Mouse (Mus musculus) liver, embryonic 14.5 days (tissue): Measurements from ENCODE around the gene Mgl2. TPM values are rescaled to one million over a fixed set of nuclear protein-coding genes. Genes with fewer than 3 reads are reported as not detected.

Experiments
- ATAC-seq: fragments of 200-750 bp; cut with Nextera tagmentation; 2 replicates; pipeline ENCODE4 v1.8.0; 2017; ENCODE audit warnings: moderate number of reproducible peaks, mild to moderate bottlenecking, moderate library complexity; ENCODE audit not compliant: insufficient read depth
- DNase-seq, 3 experiments: peaks; one replicate each; pipeline ENCODE4 v3.0.0-alpha.2; 2012 to 2013; ENCODE audit warnings: low read depth in 3 of 3, low spot score in 3 of 3
- H3K27ac ChIP-seq: fragments of 300-500 bp; sonication (generic); 2 replicates; pipeline ENCODE4 v1.5.1; 2014; ENCODE audit warnings: moderate library complexity, mild to moderate bottlenecking, control low read depth, inconsistent platforms
- H3K27me3 ChIP-seq: fragments of 300-500 bp; sonication (generic); 2 replicates; pipeline ENCODE4 v1.6.1; 2014; ENCODE audit warnings: mild to moderate bottlenecking, low read length, moderate library complexity; ENCODE audit not compliant: control insufficient read depth, insufficient read depth
- H3K36me3 ChIP-seq: fragments of 300-500 bp; sonication (generic); replicated peaks from 2 replicates; pipeline ENCODE4 v1.6.1; 2014; ENCODE audit warnings: low read depth; ENCODE audit not compliant: control insufficient read depth, insufficient read depth
- H3K4me1 ChIP-seq, 2 experiments: fragments of 200-500 bp in 1 of 2; fragments of 300-500 bp in 1 of 2; sonication (generic) in 1 of 2; replicated peaks; 2 replicates each; pipeline ENCODE4 v1.6.1; 2012 to 2014; ENCODE audit warnings: antibody characterized with exemption in 1 of 2, inconsistent platforms in 1 of 2, low read length in 1 of 2; ENCODE audit not compliant: control insufficient read depth in 2 of 2, insufficient read depth in 2 of 2
- H3K4me2 ChIP-seq: fragments of 300-500 bp; sonication (generic); 2 replicates; pipeline ENCODE4 v1.6.1; 2014; ENCODE audit warnings: low read depth, mild to moderate bottlenecking, control low read depth, moderate library complexity
- H3K4me3 ChIP-seq, 2 experiments: fragments of 200-500 bp in 1 of 2; fragments of 300-500 bp in 1 of 2; sonication (generic) in 1 of 2; 2 replicates each; pipeline ENCODE4 v1.5.1; 2012 to 2014; ENCODE audit warnings: low read depth in 2 of 2, low read length in 2 of 2, mild to moderate bottlenecking in 2 of 2, control low read depth in 1 of 2, inconsistent platforms in 1 of 2, moderate library complexity in 1 of 2; ENCODE audit not compliant: insufficient read depth in 1 of 2
- H3K9ac ChIP-seq: fragments of 300-500 bp; sonication (generic); replicated peaks from 2 replicates; pipeline ENCODE4 v1.6.1; 2014; ENCODE audit warnings: mild to moderate bottlenecking, control low read depth, moderate library complexity
- H3K9me3 ChIP-seq: fragments of 300-500 bp; sonication (generic); 2 replicates; pipeline ENCODE4 v1.6.1; 2016; ENCODE audit warnings: low read length, mixed read lengths; ENCODE audit not compliant: control insufficient read depth
- CTCF ChIP-seq: IDR thresholded peaks from 2 replicates; pipeline ENCODE4 v1.5.1; 2016; ENCODE audit warnings: antibody characterized with exemption, low read depth, control low read depth
- EP300 ChIP-seq: IDR thresholded peaks from 2 replicates; pipeline ENCODE4 v1.6.1; 2016; ENCODE audit warnings: antibody characterized with exemption, low read depth
- WGBS: fragments of 180-500 bp; shearing (Covaris S2); extraction: QIAGEN DNeasy Blood & Tissue Kit; methylation state at CpG from one replicate; pipeline ENCODE4 v1.1.7; 2014; ENCODE audit not compliant: insufficient replicate concordance; 5-methylcytosine and 5-hydroxymethylcytosine counted together
- polyA plus RNA-seq, 2 experiments: library from polyadenylated mRNA; depleted of rRNA in 1 of 2; stranded (reverse) in 1 of 2; unstranded in 1 of 2; fragments of >200 nt; fragmentation: Nextera tagmentation in 1 of 2; extraction: Ambion mirVana in 1 of 2; gene quantifications; 2 replicates each; pipeline versions ENCODE4 v1.2.1 to v1.2.3; 2012 to 2014

The Mgl2 gene
- polyA plus RNA-seq, 2 experiments: 1.2 to 2.2 TPM

DNA sequence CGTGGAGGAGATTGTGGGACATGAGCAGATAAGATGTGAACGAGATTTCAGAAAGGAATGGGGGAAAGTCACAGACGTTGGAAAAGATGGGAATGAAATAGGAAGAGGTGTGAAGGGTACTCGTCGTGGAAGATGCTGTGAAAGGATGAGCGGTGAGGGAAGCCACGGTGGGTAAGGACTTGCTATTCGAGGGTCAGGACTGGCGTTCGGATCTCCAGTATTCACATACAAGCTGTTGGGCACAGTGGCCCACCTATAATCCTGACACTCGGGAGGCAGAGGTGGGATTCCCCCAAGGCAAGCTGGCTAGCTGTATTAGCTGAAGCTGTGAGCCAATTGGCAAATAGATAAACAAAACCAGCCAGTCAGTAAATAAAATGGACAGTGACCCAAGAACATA is 48.6 kb downstream of the Mgl2 start:
- H3K27ac ChIP-seq: no peak overlapping the region
- 59% methylated on average over 11 of the region's 11 CpGs for WGBS
- no peak overlapping the region for H3K4me2 ChIP-seq
- DNase-seq (no peak), ATAC-seq (no peak)
- no peak overlapping the region for H3K9ac ChIP-seq
- no peak overlapping the region for H3K4me3 ChIP-seq
- TF ChIP-seq CTCF (no peak), EP300 (no peak)
- H3K36me3 ChIP-seq: no peaks in the 10 kb centered on the region
- no peaks in the 10 kb centered on the region for H3K9me3 ChIP-seq
- H3K4me1 ChIP-seq: no peaks in the 10 kb centered on the region
- no peaks in the 10 kb centered on the region for H3K27me3 ChIP-seq

DNA sequence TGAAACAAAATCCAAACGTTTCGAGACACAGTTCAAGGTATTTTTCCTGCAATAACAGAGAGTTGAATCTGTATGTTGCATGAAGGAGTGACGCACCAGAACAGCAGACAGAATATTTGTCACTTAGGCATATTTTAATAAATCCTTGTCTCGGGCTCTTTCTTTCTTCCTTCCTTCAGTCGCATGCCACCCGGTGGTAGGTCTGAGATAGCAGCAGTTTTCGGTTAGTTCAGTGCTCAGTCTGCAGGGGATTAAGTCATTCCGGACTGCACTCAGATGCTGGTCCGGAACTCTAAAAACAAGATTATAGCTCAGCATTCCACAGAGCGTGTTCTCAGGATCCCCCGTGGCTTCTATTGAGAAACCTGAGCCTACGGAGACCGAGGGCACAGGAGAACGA is 49.3 kb downstream of the Mgl2 start:
- no peak overlapping the region for H3K9ac ChIP-seq
- no peaks in the 10 kb centered on the region for H3K36me3 ChIP-seq
- H3K4me1 ChIP-seq: no peaks in the 10 kb centered on the region
- no peak for ATAC-seq
- no peak overlapping the region for H3K4me2 ChIP-seq
- WGBS: 35% methylated on average over 14 of the region's 14 CpGs
- no peaks in the 10 kb centered on the region for H3K27me3 ChIP-seq
- TF ChIP-seq EP300 (no peak), CTCF (peak; percentile 36; the same call in 1 of the 2 replicates)
- no peak overlapping the region for H3K4me3 ChIP-seq
- H3K27ac ChIP-seq: no peak overlapping the region
- no peaks in the 10 kb centered on the region for H3K9me3 ChIP-seq
- no peak for DNase-seq

DNA sequence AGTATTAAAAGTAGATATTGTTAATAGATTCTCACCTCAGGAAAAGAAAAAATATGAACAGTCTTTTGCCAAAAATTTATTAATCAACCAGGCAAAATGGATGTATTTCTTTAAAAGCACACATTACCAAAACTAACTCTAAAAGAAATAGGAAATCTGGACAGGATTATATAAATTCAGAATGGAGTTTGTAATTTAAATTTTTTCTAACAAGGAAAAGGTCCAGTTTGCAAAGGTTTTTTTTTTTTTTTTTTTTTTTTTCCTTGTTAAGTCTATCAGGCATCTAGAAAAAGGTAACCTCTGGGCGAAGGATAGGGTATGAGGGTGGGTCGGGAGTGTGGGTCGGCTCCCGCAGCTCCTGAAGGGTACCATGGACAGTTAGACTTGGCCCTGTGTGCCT is 50.4 kb downstream of the Mgl2 start:
- ATAC-seq (no peak), DNase-seq (no peak)
- TF ChIP-seq CTCF (no peak), EP300 (no peak)
- H3K27me3 ChIP-seq: no peaks in the 10 kb centered on the region
- H3K4me1 ChIP-seq: no peaks in the 10 kb centered on the region
- H3K4me3 ChIP-seq: no peak overlapping the region
- 79% methylated on average over 4 of the region's 4 CpGs for WGBS
- no peak overlapping the region for H3K9ac ChIP-seq
- H3K4me2 ChIP-seq: no peak overlapping the region
- H3K27ac ChIP-seq: no peak overlapping the region
- no peaks in the 10 kb centered on the region for H3K36me3 ChIP-seq
- H3K9me3 ChIP-seq: no peaks in the 10 kb centered on the region

DNA sequence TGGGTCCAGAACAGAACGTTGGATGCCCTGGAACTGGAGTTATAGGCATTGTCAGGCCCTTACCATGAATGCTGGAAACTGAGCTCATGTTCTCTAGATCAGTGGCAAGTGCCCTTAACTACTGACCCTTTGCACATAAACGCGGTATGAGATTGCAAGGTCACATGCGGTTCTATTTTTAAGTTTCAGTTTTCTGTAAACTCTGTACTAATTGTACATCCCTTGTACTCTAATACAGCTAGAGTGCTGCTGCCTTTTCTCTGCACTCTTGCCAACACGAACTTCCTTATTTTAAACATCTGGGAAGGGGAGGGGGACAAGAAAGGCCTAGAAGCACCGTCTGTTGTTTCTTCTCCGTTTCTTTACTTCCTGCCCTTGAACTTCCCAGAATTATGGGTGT is 55.0 kb downstream of the Mgl2 start:
- WGBS: 36% methylated on average over 7 of the region's 7 CpGs
- no peak overlapping the region for H3K9ac ChIP-seq
- no peaks in the 10 kb centered on the region for H3K36me3 ChIP-seq
- H3K4me3 ChIP-seq: no peak overlapping the region
- DNase-seq (no peak), ATAC-seq (no peak)
- TF ChIP-seq EP300 (no peak), CTCF (no peak)
- H3K27me3 ChIP-seq: no peaks in the 10 kb centered on the region
- no peak overlapping the region for H3K27ac ChIP-seq
- H3K4me2 ChIP-seq: no peak overlapping the region
- no peaks in the 10 kb centered on the region for H3K9me3 ChIP-seq
- H3K4me1 ChIP-seq: no peaks in the 10 kb centered on the region

Other genes with a start within 250 kb of the Mgl2 start
- 0.93 TPM in 2 replicates for gene Kctd11, start 248.9 kb upstream of the Mgl2 start, polyA plus RNA-seq (2012; rRNA removed)
- gene Kctd11, start 248.9 kb upstream of the Mgl2 start, polyA plus RNA-seq (2014; fragmentation: Nextera tagmentation; extraction: Ambion mirVana): 0.53 and 1.00 TPM in 2 replicates
- 2.7 and 2.8 TPM in 2 replicates for gene Acap1, start 234.8 kb upstream of the Mgl2 start, polyA plus RNA-seq (2012; rRNA removed)
- gene Acap1, start 234.8 kb upstream of the Mgl2 start, polyA plus RNA-seq (2014; fragmentation: Nextera tagmentation; extraction: Ambion mirVana): 2.9 and 3.3 TPM in 2 replicates
- gene 2810408A11Rik, start 229.3 kb upstream of the Mgl2 start, polyA plus RNA-seq (2012; rRNA removed): 0.40 and 0.48 TPM in 2 replicates
- 0.93 and 1.7 TPM in 2 replicates for gene 2810408A11Rik, start 229.3 kb upstream of the Mgl2 start, polyA plus RNA-seq (2014; fragmentation: Nextera tagmentation; extraction: Ambion mirVana)
- 13.1 and 20.5 TPM in 2 replicates for gene Neurl4, start 229.3 kb upstream of the Mgl2 start, polyA plus RNA-seq (2012; rRNA removed)
- 2.5 and 3.4 TPM in 2 replicates for gene Neurl4, start 229.3 kb upstream of the Mgl2 start, polyA plus RNA-seq (2014; fragmentation: Nextera tagmentation; extraction: Ambion mirVana)
- gene Gps2, start 216.4 kb upstream of the Mgl2 start, polyA plus RNA-seq (2012; rRNA removed): 79.5 and 93.1 TPM in 2 replicates
- gene Gps2, start 216.4 kb upstream of the Mgl2 start, polyA plus RNA-seq (2014; fragmentation: Nextera tagmentation; extraction: Ambion mirVana): 82.7 and 91.2 TPM in 2 replicates
- 652 and 846 TPM in 2 replicates for gene Eif5a, start 208.4 kb upstream of the Mgl2 start, polyA plus RNA-seq (2012; rRNA removed)
- 1,316 and 1,415 TPM in 2 replicates for gene Eif5a, start 208.4 kb upstream of the Mgl2 start, polyA plus RNA-seq (2014; fragmentation: Nextera tagmentation; extraction: Ambion mirVana)
- 0.57 and 0.58 TPM in 2 replicates for gene Ybx2, start 194.5 kb upstream of the Mgl2 start, polyA plus RNA-seq (2012; rRNA removed)
- 0.23 TPM in 1 of 2 replicates, not detected in the other for gene Ybx2, start 194.5 kb upstream of the Mgl2 start, polyA plus RNA-seq (2014; fragmentation: Nextera tagmentation; extraction: Ambion mirVana)
- gene Slc2a4, start 182.1 kb upstream of the Mgl2 start, polyA plus RNA-seq (2012; rRNA removed): 17.0 and 17.4 TPM in 2 replicates
- gene Slc2a4, start 182.1 kb upstream of the Mgl2 start, polyA plus RNA-seq (2014; fragmentation: Nextera tagmentation; extraction: Ambion mirVana): 12.6 and 14.0 TPM in 2 replicates
- gene Cldn7, start 165.6 kb upstream of the Mgl2 start, polyA plus RNA-seq (2012; rRNA removed): 2.0 and 4.0 TPM in 2 replicates
- gene Cldn7, start 165.6 kb upstream of the Mgl2 start, polyA plus RNA-seq (2014; fragmentation: Nextera tagmentation; extraction: Ambion mirVana): 2.2 TPM in 2 replicates
- 23.6 and 32.3 TPM in 2 replicates for gene Ctdnep1, start 149.2 kb upstream of the Mgl2 start, polyA plus RNA-seq (2012; rRNA removed)
- gene Ctdnep1, start 149.2 kb upstream of the Mgl2 start, polyA plus RNA-seq (2014; fragmentation: Nextera tagmentation; extraction: Ambion mirVana): 9.7 and 10.7 TPM in 2 replicates
- gene Elp5, start 147.8 kb upstream of the Mgl2 start, polyA plus RNA-seq (2012; rRNA removed): 44.0 and 46.1 TPM in 2 replicates
- 70.2 and 74.0 TPM in 2 replicates for gene Elp5, start 147.8 kb upstream of the Mgl2 start, polyA plus RNA-seq (2014; fragmentation: Nextera tagmentation; extraction: Ambion mirVana)
- gene Gabarap, start 139.2 kb upstream of the Mgl2 start, polyA plus RNA-seq (2012; rRNA removed): 134 and 140 TPM in 2 replicates
- gene Gabarap, start 139.2 kb upstream of the Mgl2 start, polyA plus RNA-seq (2014; fragmentation: Nextera tagmentation; extraction: Ambion mirVana): 296 and 300 TPM in 2 replicates
- gene Phf23, start 134.6 kb upstream of the Mgl2 start, polyA plus RNA-seq (2012; rRNA removed): 10.8 and 14.8 TPM in 2 replicates
- gene Phf23, start 134.6 kb upstream of the Mgl2 start, polyA plus RNA-seq (2014; fragmentation: Nextera tagmentation; extraction: Ambion mirVana): 11.9 and 12.1 TPM in 2 replicates
- 4.2 and 4.6 TPM in 2 replicates for gene Dvl2, start 129.7 kb upstream of the Mgl2 start, polyA plus RNA-seq (2012; rRNA removed)
- 3.4 and 4.2 TPM in 2 replicates for gene Dvl2, start 129.7 kb upstream of the Mgl2 start, polyA plus RNA-seq (2014; fragmentation: Nextera tagmentation; extraction: Ambion mirVana)
- gene Acadvl, start 114.9 kb upstream of the Mgl2 start, polyA plus RNA-seq (2012; rRNA removed): 27.8 and 40.6 TPM in 2 replicates
- gene Acadvl, start 114.9 kb upstream of the Mgl2 start, polyA plus RNA-seq (2014; fragmentation: Nextera tagmentation; extraction: Ambion mirVana): 84.1 and 98.1 TPM in 2 replicates
- gene Dlg4, start 113.4 kb upstream of the Mgl2 start, polyA plus RNA-seq (2012; rRNA removed): 1.5 and 1.9 TPM in 2 replicates
- 0.33 and 0.54 TPM in 2 replicates for gene Dlg4, start 113.4 kb upstream of the Mgl2 start, polyA plus RNA-seq (2014; fragmentation: Nextera tagmentation; extraction: Ambion mirVana)
- gene Asgr1, start 76.2 kb upstream of the Mgl2 start, polyA plus RNA-seq (2012; rRNA removed): 1.3 TPM in 2 replicates
- gene Asgr1, start 76.2 kb upstream of the Mgl2 start, polyA plus RNA-seq (2014; fragmentation: Nextera tagmentation; extraction: Ambion mirVana): 2.6 and 4.1 TPM in 2 replicates
- 10.0 and 11.5 TPM in 2 replicates for gene Asgr2, start 37.7 kb upstream of the Mgl2 start, polyA plus RNA-seq (2012; rRNA removed)
- 9.0 and 10.6 TPM in 2 replicates for gene Asgr2, start 37.7 kb upstream of the Mgl2 start, polyA plus RNA-seq (2014; fragmentation: Nextera tagmentation; extraction: Ambion mirVana)
- 0.25 and 0.34 TPM in 2 replicates for gene Clec10a, start 25.9 kb downstream of the Mgl2 start, polyA plus RNA-seq (2012; rRNA removed)
- gene Clec10a, start 25.9 kb downstream of the Mgl2 start, polyA plus RNA-seq (2014; fragmentation: Nextera tagmentation; extraction: Ambion mirVana): 0.16 and 0.76 TPM in 2 replicates
- gene Slc16a11, start 82.4 kb downstream of the Mgl2 start, polyA plus RNA-seq (2012; rRNA removed): 0.52 and 0.79 TPM in 2 replicates
- 0.47 TPM in 2 replicates for gene Slc16a11, start 82.4 kb downstream of the Mgl2 start, polyA plus RNA-seq (2014; fragmentation: Nextera tagmentation; extraction: Ambion mirVana)
- 2.9 and 3.2 TPM in 2 replicates for gene Slc16a13, start 90.7 kb downstream of the Mgl2 start, polyA plus RNA-seq (2012; rRNA removed)
- gene Slc16a13, start 90.7 kb downstream of the Mgl2 start, polyA plus RNA-seq (2014; fragmentation: Nextera tagmentation; extraction: Ambion mirVana): 3.8 and 4.4 TPM in 2 replicates
- 1.0 TPM in 2 replicates for gene Bcl6b, start 99.5 kb downstream of the Mgl2 start, polyA plus RNA-seq (2012; rRNA removed)
- gene Bcl6b, start 99.5 kb downstream of the Mgl2 start, polyA plus RNA-seq (2014; fragmentation: Nextera tagmentation; extraction: Ambion mirVana): 1.0 and 2.5 TPM in 2 replicates
- 53.3 and 56.1 TPM in 2 replicates for gene 0610010K14Rik, start 107.6 kb downstream of the Mgl2 start, polyA plus RNA-seq (2012; rRNA removed)
- gene 0610010K14Rik, start 107.6 kb downstream of the Mgl2 start, polyA plus RNA-seq (2014; fragmentation: Nextera tagmentation; extraction: Ambion mirVana): 78.4 and 79.8 TPM in 2 replicates
- gene Gm21988, start 109.5 kb downstream of the Mgl2 start, polyA plus RNA-seq (2012; rRNA removed): 4.5 and 4.8 TPM in 2 replicates
- gene Gm21988, start 109.5 kb downstream of the Mgl2 start, polyA plus RNA-seq (2014; fragmentation: Nextera tagmentation; extraction: Ambion mirVana): 4.2 and 4.4 TPM in 2 replicates
- gene Rnasek, start 109.5 kb downstream of the Mgl2 start, polyA plus RNA-seq (2012; rRNA removed): 29.9 and 41.0 TPM in 2 replicates
- gene Rnasek, start 109.5 kb downstream of the Mgl2 start, polyA plus RNA-seq (2014; fragmentation: Nextera tagmentation; extraction: Ambion mirVana): 124 and 143 TPM in 2 replicates
- gene Alox12, start 125.0 kb downstream of the Mgl2 start, polyA plus RNA-seq (2012; rRNA removed): 9.9 and 11.2 TPM in 2 replicates
- 13.6 and 16.9 TPM in 2 replicates for gene Alox12, start 125.0 kb downstream of the Mgl2 start, polyA plus RNA-seq (2014; fragmentation: Nextera tagmentation; extraction: Ambion mirVana)
- gene Alox12e, start 192.3 kb downstream of the Mgl2 start, polyA plus RNA-seq (2012; rRNA removed): 0.05 and 0.06 TPM in 2 replicates
- 0.10 TPM in 1 of 2 replicates, not detected in the other for gene Alox12e, start 192.3 kb downstream of the Mgl2 start, polyA plus RNA-seq (2014; fragmentation: Nextera tagmentation; extraction: Ambion mirVana)
- gene Alox15, start 221.7 kb downstream of the Mgl2 start, polyA plus RNA-seq (2012; rRNA removed): 0.78 and 1.3 TPM in 2 replicates
- 0.66 and 0.91 TPM in 2 replicates for gene Alox15, start 221.7 kb downstream of the Mgl2 start, polyA plus RNA-seq (2014; fragmentation: Nextera tagmentation; extraction: Ambion mirVana)